Mouse (Mus musculus): ENCODE results near the gene Galnt14.
A peak's percentile ranks its signal among the peaks of the same experiment; 100 is the strongest.

Gene Galnt14

GRCm38 (mm10) chr17:73572440-73572839 is 137.8 kb downstream of the Galnt14 start:
- DNase-seq (ENCODE audit: low read depth, low spot score) = no peak

GRCm38 (mm10) chr17:73571961-73572360 is 138.3 kb downstream of the Galnt14 start:
- no peak for DNase-seq (ENCODE audit: low read depth, low spot score)

GRCm38 (mm10) chr17:73568204-73568603 is 142.0 kb downstream of the Galnt14 start:
- no peak for DNase-seq (ENCODE audit: low read depth, low spot score)

- DNase-seq (ENCODE audit: low read depth, low spot score) = no peak
These were observed 149.1 kb downstream of the Galnt14 start for GRCm38 (mm10) chr17:73561149-73561548.

GRCm38 (mm10) chr17:73560208-73560784 is 150.0 kb downstream of the Galnt14 start:
- no peak for DNase-seq (ENCODE audit: low read depth, low spot score)

GRCm38 (mm10) chr17:73559498-73559897 is 150.8 kb downstream of the Galnt14 start:
- no peak for DNase-seq (ENCODE audit: low read depth, low spot score)

GRCm38 (mm10) chr17:73557101-73557500 is 153.2 kb downstream of the Galnt14 start:
- DNase-seq (ENCODE audit: low read depth, low spot score) = no peak

GRCm38 (mm10) chr17:73556436-73556835 is 153.8 kb downstream of the Galnt14 start:
- DNase-seq (ENCODE audit: low read depth, low spot score) = no peak

GRCm38 (mm10) chr17:73554668-73555067 is 155.6 kb downstream of the Galnt14 start:
- DNase-seq (ENCODE audit: low read depth, low spot score) = no peak

GRCm38 (mm10) chr17:73548783-73549566 is 161.3 kb downstream of the Galnt14 start:
- no peak for DNase-seq (ENCODE audit: low read depth, low spot score)

- DNase-seq (ENCODE audit: low read depth, low spot score) = no peak
These were observed 162.1 kb downstream of the Galnt14 start for GRCm38 (mm10) chr17:73548119-73548518.

GRCm38 (mm10) chr17:73547483-73547882 is 162.8 kb downstream of the Galnt14 start:
- DNase-seq (ENCODE audit: low read depth, low spot score) = no peak

- DNase-seq (ENCODE audit: low read depth, low spot score) = no peak
These were observed 168.3 kb downstream of the Galnt14 start for GRCm38 (mm10) chr17:73541911-73542310.

GRCm38 (mm10) chr17:73541233-73541570 is 169.1 kb downstream of the Galnt14 start:
- no peak for DNase-seq (ENCODE audit: low read depth, low spot score)

- peak; percentile 29 for DNase-seq (ENCODE audit: low read depth, low spot score)
These were observed 169.6 kb downstream of the Galnt14 start for GRCm38 (mm10) chr17:73540409-73541232.

GRCm38 (mm10) chr17:73531896-73532295 is 178.4 kb downstream of the Galnt14 start:
- no peak for DNase-seq (ENCODE audit: low read depth, low spot score)

GRCm38 (mm10) chr17:73522169-73522568 is 188.1 kb downstream of the Galnt14 start:
- DNase-seq (ENCODE audit: low read depth, low spot score) = no peak

GRCm38 (mm10) chr17:73519350-73519749 is 190.9 kb downstream of the Galnt14 start:
- DNase-seq (ENCODE audit: low read depth, low spot score) = no peak

- no peak for DNase-seq (ENCODE audit: low read depth, low spot score)
These were observed 191.9 kb downstream of the Galnt14 start for GRCm38 (mm10) chr17:73518359-73518758.

- DNase-seq (ENCODE audit: low read depth, low spot score) = no peak
These were observed 194.7 kb downstream of the Galnt14 start for GRCm38 (mm10) chr17:73515506-73515905.

- no peak for DNase-seq (ENCODE audit: low read depth, low spot score)
These were observed 195.4 kb downstream of the Galnt14 start for GRCm38 (mm10) chr17:73514862-73515261.

- no peak for DNase-seq (ENCODE audit: low read depth, low spot score)
These were observed 196.0 kb downstream of the Galnt14 start for GRCm38 (mm10) chr17:73514258-73514657.
